Mouse (Mus musculus): ENCODE data around the gene Napsa. TPM values are rescaled to one million over a fixed set of nuclear protein-coding genes. Genes with fewer than 3 reads are reported as not detected.

Napsa gene
- polyA plus RNA-seq, 1 experiment from 2014 or later: 4.7 TPM

DNA sequence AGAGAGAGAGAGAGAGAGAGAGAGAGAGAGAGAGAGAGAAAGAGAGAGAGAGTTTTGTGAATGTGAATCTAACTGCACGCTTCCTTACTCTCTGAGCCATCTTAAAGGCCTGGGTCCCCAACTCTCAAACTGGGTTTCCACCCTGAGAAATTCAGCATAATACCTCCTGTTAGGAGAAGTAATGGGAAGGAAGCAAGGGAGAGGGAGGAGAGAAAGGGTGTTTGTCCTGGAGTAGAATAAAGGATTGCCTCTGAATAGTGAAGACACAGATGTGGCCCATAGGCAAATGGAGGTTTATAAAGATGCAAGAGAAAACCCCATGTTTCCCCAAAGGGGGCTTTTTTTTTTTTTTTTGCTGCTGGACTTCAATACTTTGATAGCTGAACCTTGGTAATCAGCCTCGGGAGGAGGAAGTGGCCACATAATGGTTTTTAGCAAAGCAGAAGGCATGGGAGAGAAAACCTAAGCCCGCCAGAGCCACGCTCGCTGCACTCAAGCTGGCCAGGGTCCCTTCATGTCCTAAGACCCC, 840 bp downstream of the Napsa start:
- H3K36me3 ChIP-seq (ENCODE audit: insufficient read depth): no peaks in the 10 kb centered on the region
- no peak overlapping the region for H3K27ac ChIP-seq (ENCODE audit: low read depth)
- no peaks in the 10 kb centered on the region for H3K27me3 ChIP-seq (ENCODE audit: insufficient read depth, low read length)
- no peaks in the 10 kb centered on the region for H3K9me3 ChIP-seq (ENCODE audit: low read depth, low read length)
- no peak for ATAC-seq (ENCODE audit: insufficient read depth)
- DNase-seq: no peak
- TF ChIP-seq CTCF (IDR thresholded peaks at IDR 0.05; ENCODE audit: low read depth): no peak
- no peak overlapping the region for H3K4me2 ChIP-seq
- H3K9ac ChIP-seq: no peak overlapping the region
- 81% methylated on average over 5 of the region's 5 CpGs for WGBS
- H3K4me3 ChIP-seq (ENCODE audit: low read depth, low read length): no peak overlapping the region
- H3K4me1 ChIP-seq (ENCODE audit: insufficient read depth): no peaks in the 10 kb centered on the region

DNA sequence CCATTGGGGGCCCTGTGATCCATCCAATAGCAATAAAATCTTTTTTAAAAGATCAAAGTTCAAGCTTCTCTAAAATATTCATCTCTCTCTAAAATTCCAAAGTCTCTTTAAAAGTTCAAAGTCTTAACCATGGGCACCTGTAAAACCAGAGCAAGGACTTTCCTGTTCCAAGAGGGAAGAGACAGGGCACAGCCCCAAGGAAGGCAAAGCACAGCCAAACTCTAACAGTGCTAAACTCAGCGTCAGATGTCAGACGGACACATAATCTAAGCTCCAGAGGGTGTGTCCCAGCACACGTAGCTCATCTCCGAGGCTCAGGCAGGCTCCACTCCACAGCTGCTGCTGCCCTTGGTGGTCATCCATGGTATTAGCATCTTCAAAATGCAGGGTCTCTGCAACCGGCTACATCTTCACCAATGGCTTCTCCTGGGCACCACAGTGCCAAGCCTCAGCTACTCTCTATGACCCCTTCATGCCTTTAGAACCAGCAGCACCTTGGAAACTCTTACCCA, 4.2 kb downstream of the Napsa start:
- Histone ChIP-seq H3K36me3 (ENCODE audit: insufficient read depth) (no peaks in the 10 kb centered on the region), H3K9me3 (ENCODE audit: low read depth, low read length) (no peaks in the 10 kb centered on the region; the same call in 1 of the 2 replicates), H3K4me2 (no peak overlapping the region), H3K9ac (no peak overlapping the region), H3K4me3 (ENCODE audit: low read depth, low read length) (no peak overlapping the region), H3K4me1 (ENCODE audit: insufficient read depth) (no peaks in the 10 kb centered on the region), H3K27me3 (ENCODE audit: insufficient read depth, low read length) (no peaks in the 10 kb centered on the region), H3K27ac (ENCODE audit: low read depth) (no peak overlapping the region)
- DNase-seq: no peak
- ATAC-seq (ENCODE audit: insufficient read depth): no peak
- 25% methylated on average over 5 of the region's 5 CpGs for WGBS
- 0 out of 2 replicates have a peak, but pooled peaks have one; percentile 10 for TF ChIP-seq CTCF (IDR thresholded peaks at IDR 0.05; ENCODE audit: low read depth)

DNA sequence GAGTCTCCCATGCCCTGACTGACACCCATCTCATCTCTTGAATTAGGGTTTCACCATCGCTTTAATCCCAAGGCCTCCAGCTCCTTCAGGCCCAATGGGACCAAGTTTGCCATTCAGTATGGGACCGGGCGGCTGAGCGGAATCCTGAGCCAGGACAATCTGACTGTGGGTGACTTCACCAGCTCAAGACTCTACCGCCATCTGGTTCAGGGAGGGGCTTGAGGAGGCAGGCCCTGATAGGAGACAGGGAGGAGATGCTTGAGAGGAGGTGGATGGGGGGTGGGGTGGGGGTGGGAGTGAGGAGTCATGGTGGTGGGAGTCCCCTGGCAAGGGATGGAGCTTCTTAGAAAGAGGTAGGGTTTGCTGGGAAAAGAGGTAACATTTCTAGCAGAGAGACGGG, 9.5 kb downstream of the Napsa start:
- ATAC-seq (ENCODE audit: insufficient read depth) (no peak), DNase-seq (no peak)
- H3K9me3 ChIP-seq (ENCODE audit: low read depth, low read length): no peaks in the 10 kb centered on the region; the same call in 1 of the 2 replicates
- H3K4me3 ChIP-seq (ENCODE audit: low read depth, low read length): no peak overlapping the region
- 0 out of 2 replicates have a peak, but pooled peaks cover 2% of the 10 kb centered on the region for H3K4me1 ChIP-seq (ENCODE audit: insufficient read depth)
- H3K27ac ChIP-seq (ENCODE audit: low read depth): no peak overlapping the region
- no peak for TF ChIP-seq CTCF (IDR thresholded peaks at IDR 0.05; ENCODE audit: low read depth)
- WGBS: 68% methylated on average over 6 of the region's 6 CpGs
- H3K27me3 ChIP-seq (ENCODE audit: insufficient read depth, low read length): peaks cover 14% of the 10 kb centered on the region
- H3K4me2 ChIP-seq: no peak overlapping the region
- H3K36me3 ChIP-seq (ENCODE audit: insufficient read depth): no peaks in the 10 kb centered on the region
- no peak overlapping the region for H3K9ac ChIP-seq

DNA sequence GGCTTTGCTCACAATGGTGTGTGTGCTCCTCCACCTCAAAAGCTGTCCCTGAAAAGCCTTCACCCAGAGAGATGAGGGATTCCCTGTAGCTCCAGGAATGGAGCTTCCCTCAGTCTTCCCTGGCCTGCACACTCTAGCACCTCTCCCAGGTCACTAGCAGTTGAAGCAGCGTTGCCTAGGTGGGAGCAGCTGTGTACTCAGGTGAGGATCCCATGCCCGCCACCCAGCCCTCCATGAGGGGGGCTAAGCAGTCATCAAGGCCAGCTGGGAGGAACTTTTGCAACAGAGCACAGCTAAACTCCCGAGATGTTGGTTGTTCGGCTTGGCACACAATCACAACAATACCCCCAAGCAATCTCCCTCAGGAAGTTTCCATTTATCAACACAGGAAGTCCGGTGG, 10.5 kb downstream of the Napsa start:
- Histone ChIP-seq H3K4me2 (no peak overlapping the region), H3K9ac (no peak overlapping the region), H3K4me1 (ENCODE audit: insufficient read depth) (0 out of 2 replicates have a peak, but pooled peaks cover 2% of the 10 kb centered on the region), H3K27ac (ENCODE audit: low read depth) (peak overlapping the region; percentile 58; the same call in 1 of the 2 replicates), H3K9me3 (ENCODE audit: low read depth, low read length) (no peaks in the 10 kb centered on the region; the same call in 1 of the 2 replicates), H3K36me3 (ENCODE audit: insufficient read depth) (no peaks in the 10 kb centered on the region), H3K27me3 (ENCODE audit: insufficient read depth, low read length) (peaks cover 24% of the 10 kb centered on the region), H3K4me3 (ENCODE audit: low read depth, low read length) (no peak overlapping the region)
- no peak for TF ChIP-seq CTCF (IDR thresholded peaks at IDR 0.05; ENCODE audit: low read depth)
- ATAC-seq (ENCODE audit: insufficient read depth) (no peak), DNase-seq (peak; percentile 42)
- 43% methylated on average over 5 of the region's 5 CpGs for WGBS

DNA sequence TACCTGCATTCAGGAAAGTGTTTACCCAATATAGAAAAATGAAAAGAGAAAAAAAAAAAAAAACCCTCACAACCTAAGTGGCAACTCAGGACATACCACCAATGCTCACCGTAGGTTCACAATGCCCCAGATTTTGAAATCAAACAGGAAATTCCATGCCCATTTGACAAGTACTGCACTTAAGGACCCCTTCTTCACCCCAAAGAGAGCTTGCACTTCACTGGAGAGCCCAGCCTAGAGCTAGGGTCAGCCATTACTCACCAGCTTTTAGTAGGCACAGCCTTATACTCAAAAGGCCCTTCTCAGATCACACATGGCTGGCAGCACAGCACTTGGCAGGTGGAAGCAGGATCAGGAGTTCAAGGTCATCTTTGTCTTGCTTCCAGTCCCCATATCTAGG, 11.0 kb downstream of the Napsa start:
- Histone ChIP-seq H3K4me2 (no peak overlapping the region), H3K4me3 (ENCODE audit: low read depth, low read length) (no peak overlapping the region), H3K4me1 (ENCODE audit: insufficient read depth) (0 out of 2 replicates have a peak, but pooled peaks cover 2% of the 10 kb centered on the region), H3K9me3 (ENCODE audit: low read depth, low read length) (no peaks in the 10 kb centered on the region; the same call in 1 of the 2 replicates), H3K36me3 (ENCODE audit: insufficient read depth) (no peaks in the 10 kb centered on the region), H3K9ac (no peak overlapping the region), H3K27ac (ENCODE audit: low read depth) (no peak overlapping the region; the same call in 1 of the 2 replicates), H3K27me3 (ENCODE audit: insufficient read depth, low read length) (peaks cover 29% of the 10 kb centered on the region)
- WGBS: 47% methylated on average over 1 of the region's 1 CpGs
- TF ChIP-seq CTCF (IDR thresholded peaks at IDR 0.05; ENCODE audit: low read depth): no peak
- ATAC-seq (ENCODE audit: insufficient read depth) (no peak), DNase-seq (no peak)

DNA sequence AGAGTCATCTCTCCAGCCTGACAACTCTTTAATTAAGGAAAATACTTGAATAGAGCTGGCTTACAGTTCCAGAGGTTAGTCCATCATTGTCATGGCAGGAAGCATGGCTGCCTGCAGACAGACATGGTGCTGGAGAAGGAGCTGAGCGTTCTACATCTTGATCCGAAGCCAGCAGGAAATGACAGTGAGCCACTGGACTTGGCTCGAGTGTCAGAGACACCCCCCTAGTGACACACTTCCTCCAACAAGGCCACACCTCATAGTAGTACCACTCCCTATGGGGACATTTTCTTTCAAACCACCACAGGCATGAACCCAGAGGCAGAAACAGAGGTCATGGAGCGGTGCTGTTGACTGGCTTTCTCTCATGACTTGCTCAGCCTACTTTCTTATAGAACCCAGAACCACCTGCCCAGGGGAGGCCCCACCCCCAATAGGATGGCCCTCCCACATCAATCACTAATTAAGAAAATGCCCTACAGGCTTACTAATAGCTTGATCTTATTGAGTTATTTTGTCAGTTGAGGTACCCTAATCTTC, 12.2 kb downstream of the Napsa start:
- 61% methylated on average over 4 of the region's 4 CpGs for WGBS
- H3K27me3 ChIP-seq (ENCODE audit: insufficient read depth, low read length): peaks cover 40% of the 10 kb centered on the region
- no peak for TF ChIP-seq CTCF (IDR thresholded peaks at IDR 0.05; ENCODE audit: low read depth)

DNA sequence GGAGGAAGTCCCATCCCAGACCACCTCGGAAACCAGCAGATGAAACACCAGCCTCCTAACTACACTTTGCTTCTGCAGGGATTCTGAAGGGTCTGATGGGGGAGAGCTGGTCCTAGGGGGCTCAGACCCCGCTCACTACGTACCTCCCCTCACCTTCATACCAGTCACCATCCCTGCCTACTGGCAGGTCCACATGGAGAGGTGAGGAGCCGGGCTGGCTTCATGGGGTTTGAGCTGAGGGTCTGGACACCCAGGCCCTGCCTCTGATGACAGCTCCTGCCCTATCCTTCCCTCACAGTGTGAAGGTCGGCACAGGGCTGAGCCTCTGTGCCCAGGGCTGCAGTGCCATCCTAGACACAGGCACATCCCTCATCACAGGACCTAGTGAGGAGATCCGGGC, 12.7 kb downstream of the Napsa start:
- no peak for TF ChIP-seq CTCF (IDR thresholded peaks at IDR 0.05; ENCODE audit: low read depth)
- H3K4me3 ChIP-seq (ENCODE audit: low read depth, low read length): no peak overlapping the region
- 75% methylated on average over 6 of the region's 6 CpGs for WGBS
- H3K27ac ChIP-seq (ENCODE audit: low read depth): no peak overlapping the region
- H3K27me3 ChIP-seq (ENCODE audit: insufficient read depth, low read length): peaks cover 46% of the 10 kb centered on the region
- DNase-seq: no peak
- no peaks in the 10 kb centered on the region for H3K36me3 ChIP-seq (ENCODE audit: insufficient read depth)
- no peak overlapping the region for H3K4me2 ChIP-seq
- no peaks in the 10 kb centered on the region for H3K9me3 ChIP-seq (ENCODE audit: low read depth, low read length)
- H3K4me1 ChIP-seq (ENCODE audit: insufficient read depth): 0 out of 2 replicates have a peak, but pooled peaks cover 2% of the 10 kb centered on the region
- H3K9ac ChIP-seq: no peak overlapping the region
- ATAC-seq (ENCODE audit: insufficient read depth): no peak

More for the DNA sequence above, 12.2 kb downstream of the Napsa start:
- ATAC-seq (ENCODE audit: insufficient read depth): no peak
- Histone ChIP-seq H3K27ac (ENCODE audit: low read depth) (no peak overlapping the region), H3K4me2 (no peak overlapping the region), H3K4me1 (ENCODE audit: insufficient read depth) (0 out of 2 replicates have a peak, but pooled peaks cover 2% of the 10 kb centered on the region), H3K36me3 (ENCODE audit: insufficient read depth) (no peaks in the 10 kb centered on the region), H3K9me3 (ENCODE audit: low read depth, low read length) (no peaks in the 10 kb centered on the region), H3K4me3 (ENCODE audit: low read depth, low read length) (no peak overlapping the region), H3K9ac (no peak overlapping the region)
- no peak for DNase-seq
